Mouse (Mus musculus) liver, embryonic 14.5 days (tissue): ENCODE results near the gene Nup85. TPM values are rescaled to one million over a fixed set of nuclear protein-coding genes. Genes with fewer than 3 reads are reported as not detected.

Experiments used
- ATAC-seq: fragments of 200-750 bp; cut with Nextera tagmentation; 2 replicates; pipeline ENCODE4 v1.8.0; 2017; ENCODE audit warnings: moderate number of reproducible peaks, mild to moderate bottlenecking, moderate library complexity; ENCODE audit not compliant: insufficient read depth
- DNase-seq, 3 experiments: peaks; one replicate each; pipeline ENCODE4 v3.0.0-alpha.2; 2012 to 2013; ENCODE audit warnings: low read depth in 3 of 3, low spot score in 3 of 3
- H3K27ac ChIP-seq: fragments of 300-500 bp; sonication (generic); 2 replicates; pipeline ENCODE4 v1.5.1; 2014; ENCODE audit warnings: moderate library complexity, mild to moderate bottlenecking, control low read depth, inconsistent platforms
- H3K27me3 ChIP-seq: fragments of 300-500 bp; sonication (generic); 2 replicates; pipeline ENCODE4 v1.6.1; 2014; ENCODE audit warnings: mild to moderate bottlenecking, low read length, moderate library complexity; ENCODE audit not compliant: control insufficient read depth, insufficient read depth
- H3K36me3 ChIP-seq: fragments of 300-500 bp; sonication (generic); replicated peaks from 2 replicates; pipeline ENCODE4 v1.6.1; 2014; ENCODE audit warnings: low read depth; ENCODE audit not compliant: control insufficient read depth, insufficient read depth
- H3K4me1 ChIP-seq, 2 experiments: fragments of 200-500 bp in 1 of 2; fragments of 300-500 bp in 1 of 2; sonication (generic) in 1 of 2; replicated peaks; 2 replicates each; pipeline ENCODE4 v1.6.1; 2012 to 2014; ENCODE audit warnings: antibody characterized with exemption in 1 of 2, inconsistent platforms in 1 of 2, low read length in 1 of 2; ENCODE audit not compliant: control insufficient read depth in 2 of 2, insufficient read depth in 2 of 2
- H3K4me2 ChIP-seq: fragments of 300-500 bp; sonication (generic); 2 replicates; pipeline ENCODE4 v1.6.1; 2014; ENCODE audit warnings: low read depth, mild to moderate bottlenecking, control low read depth, moderate library complexity
- H3K4me3 ChIP-seq, 2 experiments: fragments of 200-500 bp in 1 of 2; fragments of 300-500 bp in 1 of 2; sonication (generic) in 1 of 2; 2 replicates each; pipeline ENCODE4 v1.5.1; 2012 to 2014; ENCODE audit warnings: low read depth in 2 of 2, low read length in 2 of 2, mild to moderate bottlenecking in 2 of 2, control low read depth in 1 of 2, inconsistent platforms in 1 of 2, moderate library complexity in 1 of 2; ENCODE audit not compliant: insufficient read depth in 1 of 2
- H3K9ac ChIP-seq: fragments of 300-500 bp; sonication (generic); replicated peaks from 2 replicates; pipeline ENCODE4 v1.6.1; 2014; ENCODE audit warnings: mild to moderate bottlenecking, control low read depth, moderate library complexity
- H3K9me3 ChIP-seq: fragments of 300-500 bp; sonication (generic); 2 replicates; pipeline ENCODE4 v1.6.1; 2016; ENCODE audit warnings: low read length, mixed read lengths; ENCODE audit not compliant: control insufficient read depth
- CTCF ChIP-seq: IDR thresholded peaks from 2 replicates; pipeline ENCODE4 v1.5.1; 2016; ENCODE audit warnings: antibody characterized with exemption, low read depth, control low read depth
- EP300 ChIP-seq: IDR thresholded peaks from 2 replicates; pipeline ENCODE4 v1.6.1; 2016; ENCODE audit warnings: antibody characterized with exemption, low read depth
- WGBS: fragments of 180-500 bp; shearing (Covaris S2); extraction: QIAGEN DNeasy Blood & Tissue Kit; methylation state at CpG from one replicate; pipeline ENCODE4 v1.1.7; 2014; ENCODE audit not compliant: insufficient replicate concordance; 5-methylcytosine and 5-hydroxymethylcytosine counted together
- polyA plus RNA-seq, 2 experiments: library from polyadenylated mRNA; depleted of rRNA in 1 of 2; stranded (reverse) in 1 of 2; unstranded in 1 of 2; fragments of >200 nt; fragmentation: Nextera tagmentation in 1 of 2; extraction: Ambion mirVana in 1 of 2; gene quantifications; 2 replicates each; pipeline versions ENCODE4 v1.2.1 to v1.2.3; 2012 to 2014

The Nup85 gene
- polyA plus RNA-seq, 2 experiments = 109 to 118 TPM

GRCm38 (mm10) chr11:115534759-115535371, 29.4 kb upstream of the Nup85 start:
- peaks cover 38% of the 10 kb centered on the region for H3K36me3 ChIP-seq
- peak overlapping the region; percentile 95 for H3K4me2 ChIP-seq
- no peaks in the 10 kb centered on the region for H3K9me3 ChIP-seq
- TF ChIP-seq CTCF = no peak
- no peak for TF ChIP-seq EP300
- H3K4me1 ChIP-seq = peaks cover 15 to 20% of the 10 kb centered on the region in 2 experiments
- peak overlapping the region; percentile 96 to 97 for H3K4me3 ChIP-seq
- H3K27ac ChIP-seq = peak overlapping the region; percentile 87
- WGBS = 4% methylated on average over 11 of the region's 11 CpGs
- ATAC-seq (no peak), DNase-seq (no peak)
- H3K27me3 ChIP-seq = no peaks in the 10 kb centered on the region
- peak overlapping the region; percentile 99 for H3K9ac ChIP-seq

- TF ChIP-seq EP300 (no peak), CTCF (no peak)
- under 1% methylated on average over 76 of the region's 84 CpGs for WGBS
- H3K9me3 ChIP-seq = no peaks in the 10 kb centered on the region
- peak overlapping the region; percentile 99 for H3K9ac ChIP-seq
- H3K4me3 ChIP-seq = peak overlapping the region; percentile 96 to 97
- ATAC-seq (peak; percentile 75), DNase-seq (peak; percentile 38 to 55 (median 45))
- peak overlapping the region; percentile 95 for H3K4me2 ChIP-seq
- peaks cover 32% of the 10 kb centered on the region for H3K36me3 ChIP-seq
- peak overlapping the region; percentile 87 for H3K27ac ChIP-seq
- H3K4me1 ChIP-seq = peaks cover 15 to 20% of the 10 kb centered on the region in 2 experiments
- no peaks in the 10 kb centered on the region for H3K27me3 ChIP-seq
Observed at GRCm38 (mm10) chr11:115535401-115536037, 28.7 kb upstream of the Nup85 start.

GRCm38 (mm10) chr11:115536038-115536681, 28.1 kb upstream of the Nup85 start, which contains the start of gene Sumo2:
Gene Sumo2 (minus strand): TSS chr11:115536276.
- Histone ChIP-seq H3K27me3 (no peaks in the 10 kb centered on the region), H3K9me3 (no peaks in the 10 kb centered on the region), H3K4me3 (peak within 1 kb of the TSS; percentile 96 to 97), H3K36me3 (peaks cover 31% of the 10 kb centered on the region), H3K4me1 (peaks cover 15 to 20% of the 10 kb centered on the region in 2 experiments), H3K9ac (peak within 1 kb of the TSS; percentile 99), H3K27ac (peak within 1 kb of the TSS; percentile 87), H3K4me2 (peak within 1 kb of the TSS; percentile 95)
- ATAC-seq (peak; percentile 91), DNase-seq (peak; percentile 92 to 95 (median 94))
- no peak for TF ChIP-seq CTCF
- TF ChIP-seq EP300 = no peak
- 1% methylated on average over 54 of the region's 70 CpGs for WGBS

GRCm38 (mm10) chr11:115536856-115537568, 27.2 kb upstream of the Nup85 start:
- Histone ChIP-seq H3K27ac (peak overlapping the region; percentile 87), H3K36me3 (peaks cover 24% of the 10 kb centered on the region), H3K27me3 (no peaks in the 10 kb centered on the region), H3K4me2 (peak overlapping the region; percentile 95), H3K9me3 (no peaks in the 10 kb centered on the region), H3K4me3 (peak overlapping the region in 1 of 2 experiments; percentile 97; a peak in 2 of 4 replicates), H3K4me1 (peaks cover 15 to 20% of the 10 kb centered on the region in 2 experiments), H3K9ac (no peak overlapping the region; the same call in 1 of the 2 replicates)
- ATAC-seq (no peak), DNase-seq (no peak)
- TF ChIP-seq EP300 (no peak), CTCF (no peak)
- WGBS = 82% methylated on average over 10 of the region's 10 CpGs
